Mouse (Mus musculus) mouse trophoblast stem cell (cell line): ENCODE measurements at regions not wholly inside any gene's neighbourhood (a gene's known extent, or its start where the extent isn't known, plus 50 kb on each side); places are given as distances from the start of the nearest gene placed in this dataset.
"Not testable (repeated sequence)": the region's sequence is repeated elsewhere in the genome, so short reads cannot be mapped to it uniquely, and the experiment has no call there.

Experiments
- in situ Hi-C, 2 experiments: fragments of 300-500 bp; cut with MseI, MboI; formaldehyde crosslinking; loops; 2 replicates in 1 of 2; 3 replicates in 1 of 2; pipeline ENCODE4 v1.15.1; 2025

DNA sequence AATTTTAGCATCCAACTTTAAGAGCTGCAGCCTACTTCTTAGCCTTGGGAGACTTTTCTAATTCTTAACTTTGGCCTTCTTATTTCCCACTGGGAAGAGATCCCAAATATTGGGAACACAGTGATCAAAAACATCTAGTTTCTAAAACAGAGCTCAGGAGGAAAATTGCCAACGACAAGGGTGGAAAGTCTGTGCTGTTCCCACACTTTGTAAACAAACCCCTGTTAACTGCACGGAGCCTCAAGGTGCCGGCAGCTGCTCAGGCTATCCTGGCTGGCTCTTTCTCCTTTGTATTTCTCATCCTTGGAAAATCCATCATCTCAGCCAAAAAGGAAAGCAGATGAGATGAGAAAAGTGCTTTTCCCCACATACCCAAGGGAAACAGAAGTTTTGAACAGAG, 84.9 kb downstream of the Impad1 start:
- in situ Hi-C loops: loop anchor here (25.0 kb wide), 3 partner anchors 571 to 746 kb away; partner anchors contain the start of gene Gm11808 (in 1 of the 2)

DNA sequence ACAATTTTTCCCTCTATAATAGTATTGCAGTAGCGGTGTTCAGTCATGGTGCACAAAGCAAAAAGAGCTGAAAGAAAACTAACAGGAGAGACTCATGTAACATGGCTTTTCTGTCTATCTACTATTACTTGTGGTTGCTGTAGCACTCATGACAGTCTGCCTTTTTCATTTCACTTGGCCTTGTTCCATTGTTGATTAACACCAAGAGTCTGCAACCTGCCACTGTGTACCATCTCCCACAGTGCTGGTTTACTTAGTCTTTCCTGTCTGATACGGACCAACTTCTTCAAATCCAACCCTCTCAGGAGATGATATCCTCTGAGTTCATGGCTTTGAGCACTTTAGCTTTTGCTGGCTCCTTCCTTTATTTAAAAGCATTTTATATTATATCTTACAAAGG, 94.1 kb downstream of the Impad1 start:
- in situ Hi-C loops: no loop called here

DNA sequence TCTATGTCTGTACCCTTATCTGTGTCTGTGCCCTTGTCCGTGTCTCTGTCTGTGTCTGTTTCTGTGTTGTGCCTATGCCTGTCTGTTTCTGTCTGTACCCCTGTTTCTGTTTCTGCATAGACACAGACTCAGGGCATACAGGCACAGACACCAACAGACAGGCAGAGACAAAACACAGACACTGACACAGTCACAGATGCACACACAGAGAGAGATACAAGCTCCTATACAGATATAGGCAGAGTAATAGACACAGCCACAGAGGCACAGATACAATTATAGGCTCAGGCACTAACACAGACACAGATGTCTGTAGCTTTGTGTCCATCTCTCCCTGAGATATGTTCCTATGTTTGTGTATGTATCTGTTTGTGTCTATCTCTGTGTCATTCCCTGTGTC, 97.7 kb downstream of the Impad1 start:
- in situ Hi-C loops: no loop called here

DNA sequence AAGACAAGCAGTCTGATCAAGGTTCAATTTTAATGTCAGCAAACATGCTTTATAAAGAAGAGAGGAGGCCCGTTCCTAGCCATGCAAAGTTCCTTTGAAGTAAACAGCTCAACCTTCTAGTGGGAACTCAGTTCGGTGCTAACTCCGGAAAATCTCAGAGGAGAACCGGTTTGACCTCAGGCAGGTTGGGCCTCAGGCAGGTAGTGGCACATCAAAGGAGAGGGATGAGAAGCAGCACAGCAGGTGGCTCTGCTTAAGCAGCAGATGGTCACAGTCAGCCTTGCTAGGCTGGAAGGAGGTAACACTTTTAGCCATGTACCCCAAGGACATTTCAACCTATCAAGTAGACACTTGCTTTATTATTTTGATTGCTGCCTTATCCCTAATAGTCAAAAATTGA, 106.2 kb downstream of the Impad1 start:
- in situ Hi-C loops: no loop called here

DNA sequence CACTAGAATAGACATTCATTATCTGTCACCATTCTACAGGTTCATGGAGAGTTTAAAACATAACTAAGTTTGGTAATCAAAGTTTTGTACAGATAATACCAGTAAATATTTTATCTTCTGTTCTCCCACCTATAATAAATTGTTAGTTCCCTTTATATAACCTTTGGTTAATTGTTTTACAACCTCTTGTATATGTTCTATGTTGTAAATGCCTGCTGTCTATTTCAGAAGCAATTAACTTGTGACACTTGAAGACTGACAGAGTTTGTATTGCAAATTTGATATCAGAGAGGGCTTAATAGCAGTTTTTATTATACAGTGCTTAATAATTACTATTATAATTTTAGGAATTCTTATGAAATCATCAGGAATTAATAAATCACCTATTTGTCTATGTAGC, 118.5 kb downstream of the Impad1 start:
- in situ Hi-C loops: no loop called here

DNA sequence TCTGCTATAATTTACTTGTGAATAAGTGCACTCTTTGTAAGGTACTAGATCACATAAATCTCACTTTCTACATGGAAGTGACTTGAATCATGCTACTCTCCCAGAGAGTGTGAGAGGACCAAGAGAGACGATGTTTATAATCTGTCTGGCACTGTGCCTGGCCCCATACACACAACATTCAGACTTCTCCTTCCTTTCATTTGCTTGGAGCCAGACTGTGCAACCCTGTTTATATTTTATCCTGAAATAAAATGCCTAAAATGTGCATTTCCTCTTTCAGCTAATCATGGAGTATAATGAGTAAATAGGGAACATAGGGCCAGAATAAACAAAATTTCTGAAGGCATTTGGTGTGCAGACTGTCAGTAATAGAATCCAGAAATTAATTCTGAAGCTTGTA, 142.9 kb downstream of the Impad1 start:
- in situ Hi-C loops: no loop called here

DNA sequence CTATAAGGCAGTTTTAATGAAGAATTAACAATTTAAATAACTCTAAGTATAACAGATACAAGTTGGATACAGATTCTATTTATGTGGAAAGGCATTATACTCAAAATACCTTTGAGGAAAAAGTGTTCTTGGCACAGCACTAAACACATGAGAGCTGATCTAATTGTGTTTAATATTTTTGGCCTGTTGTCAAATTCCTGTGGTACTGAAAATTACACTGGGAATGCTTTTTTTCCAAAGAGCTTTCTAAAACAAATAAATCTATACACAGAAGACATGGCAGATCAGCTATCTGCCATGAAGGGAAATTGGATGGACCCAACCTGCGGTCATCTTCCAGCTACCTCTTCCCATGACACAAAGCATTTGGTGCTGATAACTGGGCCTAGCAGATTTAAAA, 147.9 kb downstream of the Impad1 start:
- in situ Hi-C loops: no loop called here

DNA sequence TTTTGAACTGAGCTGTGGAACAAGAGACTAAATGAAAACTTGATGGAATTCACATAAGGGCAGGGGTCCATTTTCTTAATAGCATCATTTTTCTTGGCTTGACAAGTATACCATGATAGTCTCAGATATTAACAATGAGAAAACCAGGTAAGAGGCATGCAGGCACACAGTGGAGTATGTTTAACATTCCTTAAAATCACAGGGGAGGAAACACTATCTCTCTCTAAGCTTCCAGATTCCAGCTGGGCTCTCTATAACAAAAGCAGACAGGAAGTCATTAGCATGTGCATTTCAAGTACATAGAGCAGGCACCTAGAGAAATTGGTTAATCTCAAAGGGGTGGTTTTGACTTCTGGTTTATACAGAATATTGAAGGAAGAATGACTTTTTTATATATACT, 156.9 kb downstream of the Impad1 start:
- in situ Hi-C loops: no loop called here

DNA sequence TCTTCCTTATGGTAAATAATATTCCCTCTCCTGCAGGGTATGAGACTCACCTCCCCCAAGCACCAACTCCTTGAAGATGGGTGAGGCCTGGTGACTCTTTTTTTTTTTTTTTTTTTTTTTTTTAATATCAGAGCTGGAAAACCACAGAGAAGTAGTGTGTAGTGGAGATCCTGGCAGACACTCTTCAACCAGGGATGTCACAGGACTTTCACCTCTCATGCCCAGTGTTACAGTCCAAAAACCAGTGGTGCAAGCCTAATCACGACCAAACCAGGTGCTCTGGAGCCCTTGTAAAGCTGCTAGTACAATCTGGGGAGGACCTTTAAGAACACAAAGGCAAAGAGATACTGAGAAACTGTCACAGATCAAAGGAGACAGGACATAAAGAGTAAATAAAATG, 157.3 kb downstream of the Impad1 start:
- in situ Hi-C loops: no loop called here

DNA sequence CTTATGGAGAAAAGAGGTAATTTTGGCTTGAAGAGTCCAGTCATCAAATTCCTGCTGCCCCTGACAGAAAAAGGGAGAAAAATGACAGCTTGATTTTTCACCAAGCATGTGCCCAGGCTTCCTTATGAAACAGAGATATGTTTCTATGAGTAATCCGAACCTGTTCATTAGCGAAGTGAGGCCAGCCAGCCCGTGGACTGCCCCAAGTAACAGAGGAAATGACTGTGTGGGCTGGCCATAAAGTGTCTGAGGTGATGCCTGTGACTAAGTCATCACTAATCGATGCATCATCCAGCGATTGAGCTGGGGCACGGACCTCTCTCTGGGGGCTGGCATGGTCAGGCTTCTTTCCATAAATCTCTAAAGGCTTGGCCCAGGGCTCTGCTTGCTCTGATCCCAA, 157.8 kb downstream of the Impad1 start:
- in situ Hi-C loops: no loop called here

DNA sequence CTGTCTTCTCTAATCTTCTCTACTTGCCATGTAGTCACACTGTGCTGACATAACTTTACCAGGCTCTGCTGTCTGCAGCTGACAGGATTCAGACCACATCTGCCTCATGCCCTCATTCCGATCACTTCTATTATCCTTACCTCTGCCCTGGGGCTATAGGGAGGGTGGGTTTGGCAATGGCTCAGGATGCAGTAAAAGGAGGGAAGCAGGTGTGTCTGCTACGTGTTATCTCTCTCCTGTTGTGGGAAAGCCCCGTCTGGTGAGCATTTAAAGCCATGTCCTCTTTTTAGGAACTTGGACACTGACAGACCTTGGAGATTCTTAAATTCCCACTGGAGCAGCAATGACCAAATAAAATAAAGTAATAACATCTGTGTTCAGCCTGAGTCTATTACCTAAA, 158.5 kb downstream of the Impad1 start:
- in situ Hi-C loops: no loop called here

DNA sequence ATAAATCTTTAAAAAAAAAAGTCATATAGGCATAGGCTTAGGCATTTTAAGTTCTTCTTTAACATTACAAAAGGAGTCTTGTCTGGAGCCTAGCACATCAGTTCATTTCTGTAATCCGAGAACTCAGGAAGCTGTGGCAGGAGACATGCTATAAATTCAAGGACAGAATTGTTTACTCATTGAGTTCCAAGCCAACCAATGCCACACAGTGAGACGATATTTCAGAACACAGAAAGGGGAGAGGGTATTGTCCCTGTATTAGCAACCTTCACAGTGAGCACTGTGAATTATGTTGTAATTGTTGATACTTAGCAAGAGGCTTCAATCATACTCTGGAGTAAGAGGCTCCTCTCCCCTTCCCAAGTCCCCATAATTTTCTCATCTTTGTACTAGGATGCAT, 162.4 kb downstream of the Impad1 start:
- in situ Hi-C loops: no loop called here

DNA sequence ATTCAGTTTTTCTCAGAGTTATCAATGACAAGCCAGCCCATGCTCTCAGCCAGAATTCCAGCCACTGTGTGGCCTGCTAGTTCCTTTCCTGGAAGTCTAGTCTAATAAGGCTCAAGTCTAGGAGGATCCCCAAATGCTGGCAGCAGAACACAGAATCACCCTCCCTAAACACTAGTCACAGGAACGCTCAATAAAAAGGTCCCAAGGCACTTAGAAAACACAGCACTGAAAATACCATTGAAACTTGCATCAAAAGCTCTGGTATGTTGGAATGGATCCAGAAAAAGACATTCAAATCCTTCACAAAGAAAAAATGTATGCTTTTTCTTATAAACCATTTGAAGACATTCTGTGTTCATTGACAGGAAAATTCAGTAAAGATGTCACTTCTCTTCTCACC, 163.9 kb downstream of the Impad1 start:
- in situ Hi-C loops: no loop called here

DNA sequence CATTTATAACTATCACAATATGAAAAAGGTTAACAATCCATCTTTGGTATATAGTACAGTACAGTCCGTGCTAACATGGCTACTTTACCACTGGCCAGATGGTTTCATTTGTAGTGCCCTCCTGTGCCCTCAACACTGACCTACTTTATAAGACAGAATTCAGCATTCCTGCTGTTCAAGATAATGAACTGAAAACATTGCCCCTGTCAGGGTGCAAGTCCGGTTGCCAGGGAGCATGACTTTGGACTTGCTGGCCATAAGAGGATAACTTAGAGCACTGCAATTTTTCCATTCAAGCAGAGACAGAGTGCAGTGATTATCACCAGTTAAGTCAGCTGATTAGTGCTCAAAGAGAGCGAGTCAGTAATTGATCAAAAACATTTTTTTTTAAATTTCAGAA, 169.3 kb downstream of the Impad1 start:
- in situ Hi-C loops: no loop called here

DNA sequence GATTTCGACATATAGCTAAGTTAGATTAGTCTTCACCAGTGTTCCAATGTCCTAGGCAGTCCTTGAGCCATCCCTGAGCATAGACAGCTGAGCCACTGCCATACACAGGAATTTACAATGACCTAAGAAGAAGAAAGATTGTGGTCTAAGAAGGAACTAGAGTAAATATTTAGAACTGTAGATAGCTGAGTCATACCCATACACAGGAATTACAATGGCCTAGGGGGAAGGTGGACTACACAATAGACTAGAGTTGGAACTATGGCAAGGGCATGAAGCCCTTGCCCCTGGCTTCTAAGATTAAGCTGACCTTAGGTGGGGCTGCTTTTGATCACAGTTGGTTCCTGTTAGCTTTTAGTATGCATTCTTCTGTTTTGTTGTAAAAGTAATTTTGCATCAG, 173.0 kb downstream of the Impad1 start:
- in situ Hi-C loops: not testable (repeated sequence)

DNA sequence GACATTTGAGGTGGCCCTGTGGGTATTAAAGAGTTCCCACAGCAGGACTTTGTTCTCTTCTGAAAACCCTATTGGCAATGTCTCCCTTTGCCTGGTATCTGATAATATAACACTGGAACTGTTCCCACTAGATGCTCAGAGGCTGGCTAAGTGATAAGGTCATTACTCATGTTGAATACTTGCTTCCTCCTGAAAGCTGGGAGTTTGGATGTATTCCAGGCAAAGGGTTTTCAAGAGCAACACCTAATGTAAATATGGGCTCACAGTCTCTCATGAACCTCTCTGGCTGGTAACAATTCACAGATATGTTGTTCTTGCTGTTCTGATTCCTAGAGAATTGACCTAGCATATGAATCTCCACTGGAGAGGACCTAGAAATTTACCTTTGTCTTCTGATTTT, 178.6 kb downstream of the Impad1 start:
- in situ Hi-C loops: no loop called here
